ENCODE assay signal across 41 mouse cellular contexts in the genomic region with DNA sequence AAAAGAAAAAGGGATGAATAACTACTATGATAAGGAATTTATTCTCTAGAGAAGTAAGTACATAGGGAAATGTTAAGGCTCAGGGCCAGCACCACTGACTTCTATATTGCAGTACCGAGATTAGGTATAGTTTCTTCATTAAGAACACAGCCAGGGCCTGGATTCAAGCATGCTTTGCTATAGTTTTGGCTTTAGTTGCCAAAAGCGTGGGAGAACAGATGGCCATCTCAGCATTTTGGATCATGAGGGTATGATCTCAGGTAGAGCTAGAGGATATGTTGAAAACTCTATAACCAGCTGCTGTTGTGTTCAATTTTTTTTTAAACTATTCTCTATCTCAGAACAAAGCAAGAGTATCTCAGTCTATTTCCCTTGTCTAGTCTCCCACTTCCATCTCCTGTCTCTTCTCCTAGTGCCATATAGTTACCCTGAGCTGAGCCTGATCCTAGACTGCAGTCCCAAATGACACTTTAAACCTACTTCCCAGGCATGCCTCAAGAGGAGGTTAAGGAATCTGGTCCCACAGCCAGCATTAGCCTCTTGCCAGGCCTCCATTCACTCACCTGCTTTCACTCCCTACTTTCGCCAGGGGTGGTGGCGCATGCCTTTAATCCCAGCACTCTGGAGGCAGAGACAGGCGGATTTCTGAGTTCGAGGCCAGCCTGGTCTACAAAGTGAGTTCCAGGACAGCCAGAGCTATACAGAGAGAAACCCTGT. TPM values are rescaled to one million over a fixed set of nuclear protein-coding genes. Genes with fewer than 3 reads are reported as not detected.
DNase-seq lines count a peak whose midpoint lies in the region; ATAC-seq and TF ChIP-seq lines count a peak whose summit lies in the region.
"Had no signal": no experiment of that assay in that cellular context is flagged by ENCODE, and none has a peak within 500 bp of the region (broad histone marks: within the 10 kb centered on the region; RNA-seq: fewer than 3 reads in every experiment).

No protein-coding gene starts in this region.

- WGBS in midbrain, embryonic 11.5 days = 96% methylated on average over 6 of the region's 6 CpGs
- 97% methylated on average over 6 of the region's 6 CpGs for WGBS in midbrain, postnatal 0 days

- H3K9me3 ChIP-seq in midbrain, embryonic 11.5 days (ENCODE audit: control insufficient read depth, low read length) = peaks cover 2% of the 10 kb centered on the region; the same call in 1 of the 2 replicates
- no peaks in the 10 kb centered on the region for H3K9me3 ChIP-seq in midbrain, postnatal 0 days (ENCODE audit: low read length)
- H3K9me3 ChIP-seq: forebrain, embryonic 12.5 days; kidney, embryonic 15.5 days; liver, embryonic 15.5 days had no signal

- peak; percentile 39 for DNase-seq in midbrain, embryonic 11.5 days (ENCODE audit: low spot score, missing footprints)
- no peak for DNase-seq in midbrain, postnatal 0 days (ENCODE audit: low spot score)
- peak; percentile 53 for DNase-seq in cerebellum, adult 8-10 months
- peak; percentile 53 to 66 for DNase-seq in cerebellum, postnatal 36 days
- no peak for DNase-seq in lung, postnatal 10 days
- DNase-seq in urinary bladder, adult 18-20 months (ENCODE audit: low spot score in 2 of 2) = no peak
- no peak for DNase-seq in left cerebral cortex, postnatal 14 days (ENCODE audit: low spot score in 2 of 2)
- DNase-seq: adrenal gland, postnatal 25 days; embryo, embryonic 11 days; forebrain, postnatal 0 days; heart, postnatal 10 days; kidney, adult 11 months; kidney, postnatal 25 days; lung, embryonic 14.5 days; right cerebral cortex, postnatal 4 days; thymus, adult 18-20 months; thymus, postnatal 25 days had no signal

- no peak overlapping the region for H3K9ac ChIP-seq in midbrain, embryonic 11.5 days (ENCODE audit: low read length)
- no peak overlapping the region for H3K9ac ChIP-seq in midbrain, postnatal 0 days (replicated peaks; ENCODE audit: low read length, poor library complexity, severe bottlenecking)
- H3K9ac ChIP-seq: embryonic facial prominence, embryonic 13.5 days; forebrain, embryonic 12.5 days; forebrain, postnatal 0 days; heart, embryonic 13.5 days; hindbrain, embryonic 14.5 days; kidney, embryonic 15.5 days; limb, embryonic 12.5 days; liver, embryonic 15.5 days; lung, embryonic 14.5 days; neural tube, embryonic 12.5 days had no signal

- ATAC-seq in midbrain, embryonic 11.5 days (ENCODE audit: low FRiP score) = no peak
- ATAC-seq in midbrain, postnatal 0 days (ENCODE audit: low FRiP score) = no peak
- ATAC-seq: forebrain, postnatal 0 days; midbrain, embryonic 16.5 days; Patski had no signal

- H3K4me3 ChIP-seq in midbrain, embryonic 11.5 days (ENCODE audit: low read depth, low read length) = no peak overlapping the region
- H3K4me3 ChIP-seq in midbrain, postnatal 0 days (ENCODE audit: low read depth, low read length) = no peak overlapping the region
- H3K4me3 ChIP-seq: embryonic facial prominence, embryonic 13.5 days; erythroblast, embryonic 14.5 days; forebrain, embryonic 12.5 days; heart, embryonic 13.5 days; kidney, embryonic 15.5 days; limb, embryonic 12.5 days; liver, embryonic 15.5 days; midbrain, embryonic 10.5 days; myocyte; neural tube, embryonic 12.5 days had no signal

- no peaks in the 10 kb centered on the region for H3K27me3 ChIP-seq in midbrain, embryonic 11.5 days (ENCODE audit: control insufficient read depth, insufficient read depth, low read length)
- no peaks in the 10 kb centered on the region for H3K27me3 ChIP-seq in midbrain, postnatal 0 days (ENCODE audit: insufficient read depth, low read length)
- H3K27me3 ChIP-seq: embryonic facial prominence, embryonic 13.5 days; forebrain, embryonic 12.5 days; heart, embryonic 13.5 days; kidney, embryonic 15.5 days; limb, embryonic 12.5 days; liver, embryonic 15.5 days; neural tube, embryonic 12.5 days; Patski had no signal

- 0 out of 2 replicates have a peak, but pooled peaks cover 3% of the 10 kb centered on the region for H3K36me3 ChIP-seq in midbrain, embryonic 11.5 days (ENCODE audit: control insufficient read depth, insufficient read depth, low read length)
- H3K36me3 ChIP-seq in midbrain, postnatal 0 days (ENCODE audit: insufficient read depth, low read length) = no peaks in the 10 kb centered on the region
- H3K36me3 ChIP-seq: neural tube, embryonic 12.5 days had no signal

- intact Hi-C loops in left cerebral cortex, postnatal 14 days (cut with DNase I) = no loop called here

- TF ChIP-seq CTCF in midbrain, postnatal 0 days (IDR thresholded peaks at IDR 0.05) = no peak

- H3K27ac ChIP-seq in midbrain, embryonic 11.5 days (ENCODE audit: low read depth, low read length) = no peak overlapping the region
- no peak overlapping the region for H3K27ac ChIP-seq in midbrain, postnatal 0 days (ENCODE audit: low read depth, low read length)
- H3K27ac ChIP-seq: embryonic facial prominence, embryonic 13.5 days; forebrain, embryonic 12.5 days; heart, embryonic 13.5 days; hindbrain, embryonic 14.5 days; kidney, embryonic 15.5 days; limb, embryonic 12.5 days; liver, embryonic 15.5 days; midbrain, embryonic 10.5 days; neural tube, embryonic 12.5 days; stomach, postnatal 0 days had no signal

- H3K4me2 ChIP-seq in midbrain, embryonic 11.5 days = no peak overlapping the region
- H3K4me2 ChIP-seq in midbrain, postnatal 0 days (ENCODE audit: low read depth, low read length, poor library complexity, severe bottlenecking) = no peak overlapping the region
- H3K4me2 ChIP-seq: embryonic facial prominence, embryonic 13.5 days; forebrain, embryonic 12.5 days; heart, embryonic 13.5 days; hindbrain, embryonic 14.5 days; kidney, embryonic 15.5 days; limb, embryonic 12.5 days; liver, embryonic 15.5 days; lung, embryonic 14.5 days; neural tube, embryonic 12.5 days had no signal

- no peaks in the 10 kb centered on the region for H3K4me1 ChIP-seq in midbrain, embryonic 11.5 days (ENCODE audit: control insufficient read depth, insufficient read depth, low read length)
- H3K4me1 ChIP-seq in midbrain, postnatal 0 days (ENCODE audit: insufficient read depth, low read length) = no peaks in the 10 kb centered on the region
- H3K4me1 ChIP-seq: kidney, embryonic 15.5 days; limb, embryonic 12.5 days; midbrain, embryonic 10.5 days; neural tube, embryonic 12.5 days had no signal

RNA-seq across cellular contexts. Expression of a gene that starts 43.1 kb away (rescaled TPM):
- polyA plus RNA-seq in midbrain, embryonic 11.5 days (2014; fragmentation: Nextera tagmentation; extraction: Ambion mirVana) = 0.36 and 0.40 TPM in 2 replicates
- 5.9 TPM in 1 of 2 replicates, not detected in the other for total RNA-seq in midbrain, postnatal 0 days (2014; rRNA removed)
- polyA plus RNA-seq in midbrain, postnatal 0 days (2015; fragmentation: Nextera tagmentation; extraction: Ambion mirVana) = 1.1 and 2.3 TPM in 2 replicates
- not detected for total RNA-seq in left cerebral cortex, postnatal 14 days (2021)
- total RNA-seq: adrenal gland, postnatal 25 days; gastrocnemius, adult 8-10 months; gastrocnemius, postnatal 4 days; heart, adult 8-10 months; heart, postnatal 10 days; hematopoietic stem cell, adult 5-6 weeks; layer of hippocampus, adult 8-10 months; layer of hippocampus, postnatal 25 days; liver, adult 2 months; megakaryocyte progenitor cell, adult 5-6 weeks; MEL had no signal
- polyA plus RNA-seq: erythroblast, embryonic 14.5 days; liver, adult 2 months; lung, embryonic 14.5 days; myocyte; neural tube, embryonic 12.5 days; Patski; spleen, adult 2 months had no signal

RNA-seq across cellular contexts. Expression of a gene that starts 43.4 kb away (rescaled TPM):
- polyA plus RNA-seq in midbrain, embryonic 11.5 days (2014; fragmentation: Nextera tagmentation; extraction: Ambion mirVana) = 56.9 and 66.8 TPM in 2 replicates
- total RNA-seq in midbrain, postnatal 0 days (2014; rRNA removed) = 132 and 160 TPM in 2 replicates
- 18.4 and 19.3 TPM in 2 replicates for polyA plus RNA-seq in midbrain, postnatal 0 days (2015; fragmentation: Nextera tagmentation; extraction: Ambion mirVana)
- 100 to 1,000 TPM in 1 of 2 experiments, 10 to 100 TPM in 1; 96.5 to 103 TPM for total RNA-seq in left cerebral cortex, postnatal 14 days (2021)

RNA-seq across cellular contexts. Expression of a gene that starts 58.4 kb away (rescaled TPM):
- 135 and 144 TPM in 2 replicates for polyA plus RNA-seq in midbrain, embryonic 11.5 days (2014; fragmentation: Nextera tagmentation; extraction: Ambion mirVana)
- 47.8 and 58.1 TPM in 2 replicates for total RNA-seq in midbrain, postnatal 0 days (2014; rRNA removed)
- polyA plus RNA-seq in midbrain, postnatal 0 days (2015; fragmentation: Nextera tagmentation; extraction: Ambion mirVana) = 101 and 114 TPM in 2 replicates
- total RNA-seq in left cerebral cortex, postnatal 14 days (2021) = 10 to 100 TPM; 59.0 to 63.0 TPM

Comparison
In these comparisons a context has a peak if more than half of its experiments do, and no peak if none do; other contexts are left out.
1. DNase-seq: peak in midbrain, embryonic 11.5 days (single experiment), cerebellum, adult 8-10 months (single experiment) and cerebellum, postnatal 36 days (2 of 2); none in midbrain, postnatal 0 days (single experiment), lung, postnatal 10 days (single experiment), urinary bladder, adult 18-20 months (0 of 2) and left cerebral cortex, postnatal 14 days (0 of 2).